Mouse (Mus musculus): ENCODE results near the gene Tmem144. TPM values are rescaled to one million over a fixed set of nuclear protein-coding genes. Genes with fewer than 3 reads are reported as not detected.

Gene Tmem144
- total and polyA plus RNA-seq, 3 experiments = 0.59 to 2.0 (median 1.3) TPM

GRCm38 (mm10) chr3:79881645-79882044, 29.1 kb upstream of the Tmem144 start:
- in situ Hi-C loops (cut with MboI; ENCODE audit: low pct_ligation_motif_present, low pct_unique_long_range_greater_than_20kb, low sequenced_read_pairs) (no loop called here), dilution Hi-C loops (cut with MboI; ENCODE audit: extremely low pct_ligation_motif_present, extremely low pct_unique_long_range_greater_than_20kb, low sequenced_read_pairs) (no loop called here)
- H3K4me3 ChIP-seq (replicated peaks in 1 of 3; ENCODE audit: low read depth in 2 of 3, low read length in 2 of 3, poor library complexity in 1 of 3) = no peak overlapping the region

DNA sequence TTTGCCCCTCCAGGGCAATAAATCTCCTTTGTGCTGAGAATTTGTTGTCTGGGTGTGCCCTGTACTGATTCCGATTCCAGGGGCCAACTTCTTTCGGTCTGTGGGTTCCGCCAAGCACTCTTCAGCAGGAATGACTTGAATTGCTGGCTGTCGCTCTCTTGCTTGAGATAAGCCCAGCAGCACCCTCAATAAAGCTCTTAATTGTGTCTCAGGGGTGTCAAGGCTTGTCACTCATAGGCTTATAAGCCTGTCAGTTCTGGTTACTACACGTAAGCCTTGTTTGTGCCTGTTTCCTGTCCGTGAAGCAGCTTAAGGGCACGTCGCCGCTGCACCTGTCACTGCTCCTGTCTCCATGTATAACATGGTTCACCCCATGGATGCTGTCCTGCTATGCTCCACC, 26.7 kb upstream of the Tmem144 start:
- Histone ChIP-seq H3K36me3 (replicated peaks in 1 of 2; ENCODE audit: control insufficient read depth in 1 of 2, insufficient read depth in 1 of 2, low read length in 1 of 2) (no peaks in the 10 kb centered on the region), H3K27me3 (replicated peaks) (no peaks in the 10 kb centered on the region), H3K4me3 (replicated peaks in 1 of 3; ENCODE audit: low read depth in 2 of 3, low read length in 2 of 3, poor library complexity in 1 of 3) (no peak overlapping the region), H3K9me3 (replicated peaks; ENCODE audit: low read length) (no peaks in the 10 kb centered on the region), H3K4me1 (ENCODE audit: control insufficient read depth in 1 of 2, insufficient read depth in 2 of 2) (peaks cover 0 to 11% of the 10 kb centered on the region in 2 experiments; a peak in 1 of 4 replicates), H3K9ac (ENCODE audit: insufficient read depth, low read depth) (no peak overlapping the region), H3K79me2 (replicated peaks; ENCODE audit: control insufficient read depth, extremely low read depth, insufficient read depth, poor library complexity, severe bottlenecking) (no peaks in the 10 kb centered on the region), H3K27ac (ENCODE audit: insufficient read depth, low read depth) (no peak overlapping the region), H3K4me2 (ENCODE audit: insufficient read depth, low read depth, poor library complexity, severe bottlenecking) (no peak overlapping the region)
- dilution Hi-C loops (cut with MboI; ENCODE audit: extremely low pct_ligation_motif_present, extremely low pct_unique_long_range_greater_than_20kb, low sequenced_read_pairs) (no loop called here), in situ Hi-C loops (cut with MboI; ENCODE audit: low pct_ligation_motif_present, low pct_unique_long_range_greater_than_20kb, low sequenced_read_pairs) (loop anchor here (10.0 kb wide), 1 partner anchor 186 kb away; no protein-coding TSS in a partner anchor)
- no peak for TF ChIP-seq JUN (IDR thresholded peaks at IDR 0.05; ENCODE audit: insufficient read depth, low read depth, low read length)
- no peak for DNase-seq (ENCODE audit: extremely low read depth)

More at GRCm38 (mm10) chr3:79881645-79882044, 29.1 kb upstream of the Tmem144 start:
- no peak overlapping the region for H3K27ac ChIP-seq (ENCODE audit: insufficient read depth, low read depth)
- peaks cover 0 to 7% of the 10 kb centered on the region in 2 experiments for H3K36me3 ChIP-seq (replicated peaks in 1 of 2; ENCODE audit: control insufficient read depth in 1 of 2, insufficient read depth in 1 of 2, low read length in 1 of 2)
- H3K4me1 ChIP-seq (ENCODE audit: control insufficient read depth in 1 of 2, insufficient read depth in 2 of 2) = peaks cover 0 to 24% of the 10 kb centered on the region in 2 experiments; a peak in 2 of 4 replicates
- TF ChIP-seq USF2 (conservative IDR thresholded peaks at IDR 0.05; ENCODE audit: low read depth, low read length) = no peak
- no peak for TF ChIP-seq NRF1 (IDR thresholded peaks at IDR 0.05; ENCODE audit: low read depth, low read length)
- TF ChIP-seq MYC (IDR thresholded peaks at IDR 0.05; ENCODE audit: low read depth, low read length) = no peak
- TF ChIP-seq RAD21 (IDR thresholded peaks at IDR 0.05; ENCODE audit: low read depth, low read length) = no peak
- no peak for TF ChIP-seq CTCF (conservative IDR thresholded peaks at IDR 0.05 in 1 of 2, IDR thresholded peaks at IDR 0.05 in 1 of 2; ENCODE audit: low read depth in 2 of 2, low read length in 2 of 2)
- no peak for TF ChIP-seq ZC3H11A (IDR thresholded peaks at IDR 0.05; ENCODE audit: low read depth, low read length)
- no peak for TF ChIP-seq TBP (conservative IDR thresholded peaks at IDR 0.05; ENCODE audit: low read depth, low read length)
- no peak for TF ChIP-seq ZKSCAN1 (IDR thresholded peaks at IDR 0.05; ENCODE audit: borderline replicate concordance, low read depth, low read length)
- TF ChIP-seq ETS1 (conservative IDR thresholded peaks at IDR 0.05; ENCODE audit: low read depth, low read length) = no peak
- no peak for TF ChIP-seq POLR2AphosphoS2 (IDR thresholded peaks at IDR 0.05; ENCODE audit: low read depth, low read length)
- TF ChIP-seq POLR2A (IDR thresholded peaks at IDR 0.05; ENCODE audit: low read depth, low read length) = no peak
- no peak for TF ChIP-seq JUND (conservative IDR thresholded peaks at IDR 0.05; ENCODE audit: low read depth, low read length)
- TF ChIP-seq NELFE (IDR thresholded peaks at IDR 0.05; ENCODE audit: low read depth, low read length) = no peak
- TF ChIP-seq USF1 (IDR thresholded peaks at IDR 0.05; ENCODE audit: low read depth, low read length) = no peak
- TF ChIP-seq GABPA (IDR thresholded peaks at IDR 0.05; ENCODE audit: insufficient replicate concordance, low read depth, low read length) = no peak
- H3K9me3 ChIP-seq (replicated peaks; ENCODE audit: low read length) = no peaks in the 10 kb centered on the region
- H3K4me2 ChIP-seq (ENCODE audit: insufficient read depth, low read depth, poor library complexity, severe bottlenecking) = no peak overlapping the region
- no peak for DNase-seq (ENCODE audit: extremely low read depth)
- no peaks in the 10 kb centered on the region for H3K79me2 ChIP-seq (replicated peaks; ENCODE audit: control insufficient read depth, extremely low read depth, insufficient read depth, poor library complexity, severe bottlenecking)
- no peaks in the 10 kb centered on the region for H3K27me3 ChIP-seq (replicated peaks)
- no peak overlapping the region for H3K9ac ChIP-seq (ENCODE audit: insufficient read depth, low read depth)
